Mouse (Mus musculus) hindbrain, postnatal 0 days (tissue): ENCODE data around the gene R3hdm1. TPM values are rescaled to one million over a fixed set of nuclear protein-coding genes. Genes with fewer than 3 reads are reported as not detected.

Experiments used
- ATAC-seq: fragments of 200-750 bp; cut with Nextera tagmentation; 2 replicates; pipeline ENCODE4 v1.8.0; 2017; ENCODE audit warnings: mild to moderate bottlenecking, moderate TSS enrichment, moderate library complexity
- DNase-seq: peaks from one replicate; pipeline ENCODE4 v3.0.0-alpha.2; 2015; ENCODE audit warnings: low spot score
- H3K27ac ChIP-seq: fragments of 300-500 bp; sonication (generic); 2 replicates; pipeline ENCODE4 v1.5.1; 2014; ENCODE audit warnings: mild to moderate bottlenecking
- H3K27me3 ChIP-seq: fragments of 300-500 bp; sonication (generic); 2 replicates; pipeline ENCODE4 v1.6.1; 2014; ENCODE audit warnings: low read length, mixed read lengths; ENCODE audit not compliant: insufficient read depth
- H3K36me3 ChIP-seq: fragments of 300-500 bp; sonication (generic); 2 replicates; pipeline ENCODE4 v1.6.1; 2014; ENCODE audit warnings: low read length, mixed read lengths; ENCODE audit not compliant: insufficient read depth
- H3K4me1 ChIP-seq: fragments of 300-500 bp; sonication (generic); 2 replicates; pipeline ENCODE4 v1.6.1; 2014; ENCODE audit warnings: antibody characterized with exemption, low read length, mixed read lengths; ENCODE audit not compliant: insufficient read depth
- H3K4me2 ChIP-seq: fragments of 300-500 bp; sonication (generic); 2 replicates; pipeline ENCODE4 v1.6.1; 2014; ENCODE audit warnings: low read depth, mild to moderate bottlenecking, low read length, moderate library complexity, mixed read lengths
- H3K4me3 ChIP-seq: fragments of 300-500 bp; sonication (generic); 2 replicates; pipeline ENCODE4 v1.5.1; 2014; ENCODE audit warnings: low read length
- H3K9ac ChIP-seq: fragments of 300-500 bp; sonication (generic); replicated peaks from 2 replicates; pipeline ENCODE4 v1.6.1; 2014; ENCODE audit warnings: mild to moderate bottlenecking, low read length, moderate library complexity, mixed read lengths
- H3K9me3 ChIP-seq: fragments of 300-500 bp; sonication (generic); 2 replicates; pipeline ENCODE4 v1.6.1; 2016; ENCODE audit warnings: low read length, mixed read lengths
- CTCF ChIP-seq: IDR thresholded peaks from 2 replicates; pipeline ENCODE4 v1.5.1; 2016; ENCODE audit warnings: antibody characterized with exemption, control low read depth, low read depth
- WGBS: fragments of 180-500 bp; shearing (Covaris S2); extraction: QIAGEN DNeasy Blood & Tissue Kit; methylation state at CpG from one replicate; pipeline ENCODE4 v1.1.7; 2014; 5-methylcytosine and 5-hydroxymethylcytosine counted together
- polyA plus RNA-seq: library from polyadenylated mRNA; unstranded; fragments of >200 nt; fragmentation: Nextera tagmentation; extraction: Ambion mirVana; gene quantifications from 2 replicates; pipeline ENCODE4 v1.2.1, GENCODE M21; 2015
- total RNA-seq: library from RNA; depleted of rRNA; stranded (reverse); fragments of >200 nt; gene quantifications from 2 replicates; pipeline ENCODE4 v1.2.3, GENCODE M21; 2014

R3hdm1 gene
- total and polyA plus RNA-seq, 2 experiments from 2014 or later = 49.2 to 90.7 TPM

DNA sequence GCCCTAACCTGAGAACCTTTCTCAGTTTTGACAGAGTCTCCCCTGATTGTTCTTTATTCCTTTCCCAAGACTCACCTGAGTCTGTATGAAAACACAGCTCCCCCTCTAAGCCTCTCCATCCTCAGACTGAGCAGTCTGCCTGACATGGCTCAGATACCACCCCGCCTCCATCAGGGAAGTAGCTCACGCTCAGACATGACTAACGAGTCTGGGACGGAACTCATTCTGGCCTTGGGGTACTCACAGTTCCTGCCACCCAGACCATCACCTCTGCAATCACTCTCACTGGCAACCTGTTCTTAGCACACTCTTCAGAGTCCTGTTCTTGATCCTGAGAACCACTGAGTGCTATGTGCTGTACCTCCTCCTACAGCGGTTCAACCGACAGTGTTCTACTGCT lies 38.4 kb upstream of the R3hdm1 start:
- Histone ChIP-seq H3K9ac (no peak overlapping the region), H3K9me3 (no peaks in the 10 kb centered on the region), H3K4me2 (no peak overlapping the region), H3K4me3 (no peak overlapping the region), H3K4me1 (no peaks in the 10 kb centered on the region), H3K36me3 (no peaks in the 10 kb centered on the region), H3K27me3 (no peaks in the 10 kb centered on the region), H3K27ac (no peak overlapping the region)
- WGBS = 90% methylated on average over 6 of the region's 6 CpGs
- DNase-seq (no peak), ATAC-seq (no peak)
- no peak for TF ChIP-seq CTCF

DNA sequence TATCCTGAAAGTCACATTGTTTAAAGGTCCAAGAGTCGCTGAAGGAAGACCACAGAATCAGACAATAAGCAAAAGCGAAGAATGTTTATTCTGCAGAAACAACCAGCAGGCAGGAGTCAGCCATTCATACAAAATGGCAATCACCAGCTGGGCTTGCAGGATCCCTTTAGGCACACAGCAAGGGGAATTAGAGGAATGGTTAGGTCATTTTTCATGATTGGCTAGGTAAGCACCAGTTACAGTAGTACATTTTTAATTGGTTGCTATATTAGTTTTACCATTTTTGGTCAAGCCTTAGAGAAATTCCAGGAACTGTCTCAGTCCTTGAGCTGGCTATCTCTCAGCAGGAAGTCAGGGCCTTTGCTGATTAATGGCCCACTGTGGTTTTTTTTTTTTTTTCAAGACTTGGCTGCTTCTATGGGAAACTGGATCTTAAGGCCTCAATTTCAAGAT lies 34.1 kb upstream of the R3hdm1 start:
- Histone ChIP-seq H3K4me3 (no peak overlapping the region), H3K9ac (no peak overlapping the region), H3K36me3 (no peaks in the 10 kb centered on the region), H3K27ac (no peak overlapping the region), H3K27me3 (no peaks in the 10 kb centered on the region), H3K9me3 (no peaks in the 10 kb centered on the region), H3K4me1 (no peaks in the 10 kb centered on the region), H3K4me2 (no peak overlapping the region)
- DNase-seq = no peak
- WGBS = 72% methylated on average over 2 of the region's 2 CpGs
- no peak for ATAC-seq
- no peak for TF ChIP-seq CTCF

- H3K9me3 ChIP-seq = no peaks in the 10 kb centered on the region
- WGBS = 94% methylated on average over 3 of the region's 3 CpGs
- no peaks in the 10 kb centered on the region for H3K27me3 ChIP-seq
These were observed 33.1 kb upstream of the R3hdm1 start for GRCm38 (mm10) chr1:128070003-128070402.

GRCm38 (mm10) chr1:128073051-128073450 lies 30.1 kb upstream of the R3hdm1 start:
- no peak for ATAC-seq
- Histone ChIP-seq H3K9me3 (no peaks in the 10 kb centered on the region), H3K4me2 (no peak overlapping the region), H3K27me3 (no peaks in the 10 kb centered on the region), H3K9ac (no peak overlapping the region), H3K4me1 (no peaks in the 10 kb centered on the region), H3K27ac (no peak overlapping the region), H3K36me3 (no peaks in the 10 kb centered on the region), H3K4me3 (no peak overlapping the region)
- no peak for TF ChIP-seq CTCF
- DNase-seq = no peak
- 93% methylated on average over 6 of the region's 6 CpGs for WGBS

More at GRCm38 (mm10) chr1:128070003-128070402, 33.1 kb upstream of the R3hdm1 start:
- no peak overlapping the region for H3K4me2 ChIP-seq
- no peaks in the 10 kb centered on the region for H3K36me3 ChIP-seq
- DNase-seq = no peak
- no peak overlapping the region for H3K4me3 ChIP-seq
- no peak overlapping the region for H3K27ac ChIP-seq
- no peaks in the 10 kb centered on the region for H3K4me1 ChIP-seq
- no peak overlapping the region for H3K9ac ChIP-seq
- TF ChIP-seq CTCF = no peak
- ATAC-seq = no peak

- Histone ChIP-seq H3K4me2 (no peak overlapping the region), H3K9ac (no peak overlapping the region), H3K27me3 (no peaks in the 10 kb centered on the region), H3K27ac (no peak overlapping the region), H3K4me1 (no peaks in the 10 kb centered on the region), H3K36me3 (no peaks in the 10 kb centered on the region), H3K4me3 (no peak overlapping the region), H3K9me3 (no peaks in the 10 kb centered on the region)
- DNase-seq = no peak
- no peak for ATAC-seq
- WGBS = 73% methylated on average over 8 of the region's 8 CpGs
- no peak for TF ChIP-seq CTCF
These were observed 26.2 kb upstream of the R3hdm1 start for GRCm38 (mm10) chr1:128076791-128077479.

DNA sequence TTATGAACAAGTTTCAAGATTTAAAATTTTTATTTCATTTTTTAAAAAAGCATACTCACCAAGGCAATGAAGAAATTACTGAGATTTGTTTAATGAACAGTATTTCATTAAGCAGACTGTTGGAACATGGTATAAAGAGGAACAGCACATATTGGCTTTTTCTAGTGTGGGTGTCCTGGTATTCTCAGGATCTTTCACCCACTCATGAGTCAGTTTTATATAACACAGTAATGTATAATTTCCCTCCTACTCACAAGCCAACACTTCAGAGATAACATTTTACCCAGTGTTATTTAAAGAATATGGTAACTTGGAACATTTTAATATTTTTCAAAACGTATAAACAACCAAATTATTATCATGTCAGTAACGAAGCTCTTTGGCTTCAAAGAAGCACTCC lies 25.3 kb upstream of the R3hdm1 start:
- H3K9me3 ChIP-seq = no peaks in the 10 kb centered on the region
- H3K36me3 ChIP-seq = no peaks in the 10 kb centered on the region
- ATAC-seq (no peak), DNase-seq (no peak)
- no peaks in the 10 kb centered on the region for H3K4me1 ChIP-seq
- 92% methylated on average over 2 of the region's 2 CpGs for WGBS
- no peaks in the 10 kb centered on the region for H3K27me3 ChIP-seq
- H3K9ac ChIP-seq = no peak overlapping the region
- no peak overlapping the region for H3K27ac ChIP-seq
- no peak overlapping the region for H3K4me3 ChIP-seq
- H3K4me2 ChIP-seq = no peak overlapping the region
- TF ChIP-seq CTCF = no peak

DNA sequence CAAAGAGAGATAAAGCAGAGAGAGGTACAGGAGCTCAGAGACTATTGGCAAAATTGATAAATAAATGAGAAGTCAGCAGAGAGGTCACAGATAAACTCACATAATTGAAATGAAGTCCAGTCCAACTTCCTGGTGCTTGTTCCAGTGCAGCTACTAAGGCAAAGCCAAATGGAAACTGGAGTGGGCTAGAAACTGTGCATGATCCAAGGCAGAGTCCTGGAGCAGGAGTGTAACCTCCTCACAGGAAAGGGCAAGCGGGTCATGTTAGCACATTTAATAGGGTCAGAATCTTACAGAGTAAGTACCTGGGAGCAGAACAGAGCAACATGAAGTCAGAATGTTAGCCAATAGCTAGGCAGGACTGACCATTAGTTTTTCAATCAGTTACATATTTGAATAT lies 24.5 kb upstream of the R3hdm1 start:
- Histone ChIP-seq H3K9me3 (no peaks in the 10 kb centered on the region), H3K4me1 (no peaks in the 10 kb centered on the region), H3K4me3 (no peak overlapping the region), H3K9ac (no peak overlapping the region), H3K27ac (no peak overlapping the region), H3K4me2 (no peak overlapping the region), H3K27me3 (no peaks in the 10 kb centered on the region), H3K36me3 (no peaks in the 10 kb centered on the region)
- no peak for TF ChIP-seq CTCF
- ATAC-seq (no peak), DNase-seq (no peak)
- 100% methylated on average over 1 of the region's 1 CpGs for WGBS
